Mouse (Mus musculus) CH12.LX (cell line): ENCODE measurements around the gene Ggt7.

ENCODE experiments used
- CTCF ChIP-seq, 2 experiments: IDR thresholded peaks in 1 of 2; conservative IDR thresholded peaks in 1 of 2; 2 replicates each; pipeline ENCODE4 v1.5.1; 2011 to 2012; ENCODE audit warnings: low read depth in 2 of 2, low read length in 2 of 2, improper control_type of control experiment in 1 of 2, inconsistent platforms in 1 of 2, mild to moderate bottlenecking in 1 of 2, moderate library complexity in 1 of 2
- SMC3 ChIP-seq: IDR thresholded peaks from 2 replicates; pipeline ENCODE4 v1.6.1; 2011; ENCODE audit warnings: low read depth, low read length, improper control_type of control experiment

DNA sequence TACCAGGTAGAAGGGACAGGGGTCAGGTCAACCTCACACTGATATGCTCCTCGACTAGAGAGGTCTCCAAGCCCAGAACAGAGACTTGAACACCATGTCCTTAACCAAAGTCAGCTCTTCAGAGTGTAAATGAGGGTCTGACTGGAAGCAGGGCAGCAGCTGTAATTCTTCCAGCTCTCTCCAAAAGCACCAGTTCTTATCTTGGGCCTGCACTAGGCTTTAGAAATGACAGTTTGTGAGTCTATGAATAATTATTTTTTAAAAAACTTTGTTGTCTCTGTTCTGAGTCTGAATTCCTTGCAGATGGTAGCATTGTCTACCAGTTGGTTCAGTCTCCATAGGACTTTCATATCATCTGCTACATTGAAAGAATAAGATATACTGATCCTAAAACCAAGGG is 44.2 kb upstream of the Ggt7 start:
- TF ChIP-seq CTCF (conservative IDR thresholded peaks at IDR 0.05 in 1 of 2, IDR thresholded peaks at IDR 0.05 in 1 of 2; ENCODE audit: low read depth in 2 of 2, low read length in 2 of 2) (no peak), SMC3 (no peak)
